Mouse (Mus musculus): ENCODE results near the gene Ccdc115. TPM values are rescaled to one million over a fixed set of nuclear protein-coding genes. Genes with fewer than 3 reads are reported as not detected.

The Ccdc115 gene
- 16.9 TPM for polyA plus RNA-seq (2014; fragmentation: Illumina TruSeq; extraction: RNeasy Lipid Tissue Mini Kit (QIAGEN cat#74804); ENCODE audit: low read depth, low replicate concordance)

GRCm38 (mm10) chr1:34439215-34439960 lies at the start of gene Ccdc115, which contains the start of gene Imp4:
Ccdc115 (minus strand) TSS chr1:34439672.
Imp4 (plus strand) TSS chr1:34439851.

GRCm38 (mm10) chr1:34459284-34460060 lies 20.0 kb upstream of the Ccdc115 start, which contains the start of gene Ptpn18:
Ptpn18 (plus strand) TSS chr1:34459762.

Other genes with a start within 250 kb of the Ccdc115 start
- gene Imp4, start 179 bp upstream of the Ccdc115 start, polyA plus RNA-seq (2014; fragmentation: Illumina TruSeq; extraction: RNeasy Lipid Tissue Mini Kit (QIAGEN cat#74804); ENCODE audit: low read depth, low replicate concordance): 11.1 TPM
- gene Ptpn18, start 20.1 kb upstream of the Ccdc115 start, polyA plus RNA-seq (2014; fragmentation: Illumina TruSeq; extraction: RNeasy Lipid Tissue Mini Kit (QIAGEN cat#74804); ENCODE audit: low read depth, low replicate concordance): 2.5 TPM
- not detected for gene Prss39, start 58.7 kb upstream of the Ccdc115 start, polyA plus RNA-seq (2014; fragmentation: Illumina TruSeq; extraction: RNeasy Lipid Tissue Mini Kit (QIAGEN cat#74804); ENCODE audit: low read depth, low replicate concordance)
- not detected for gene Cfc1, start 96.0 kb upstream of the Ccdc115 start, polyA plus RNA-seq (2014; fragmentation: Illumina TruSeq; extraction: RNeasy Lipid Tissue Mini Kit (QIAGEN cat#74804); ENCODE audit: low read depth, low replicate concordance)
- not detected for gene Prss40, start 121.3 kb upstream of the Ccdc115 start, polyA plus RNA-seq (2014; fragmentation: Illumina TruSeq; extraction: RNeasy Lipid Tissue Mini Kit (QIAGEN cat#74804); ENCODE audit: low read depth, low replicate concordance)
- not detected for gene Amer3, start 140.0 kb upstream of the Ccdc115 start, polyA plus RNA-seq (2014; fragmentation: Illumina TruSeq; extraction: RNeasy Lipid Tissue Mini Kit (QIAGEN cat#74804); ENCODE audit: low read depth, low replicate concordance)